9 mouse cellular contexts compared by ENCODE assay signal in genomic region chr9:114562919-114563751, GRCm38 (mm10). TPM values are rescaled to one million over a fixed set of nuclear protein-coding genes. Genes with fewer than 3 reads are reported as not detected.
DNase-seq lines count a peak whose midpoint lies in the region; ATAC-seq and TF ChIP-seq lines count a peak whose summit lies in the region.
"Had no signal": no experiment of that assay in that cellular context is flagged by ENCODE, and none has a peak within 500 bp of the region (broad histone marks: within the 10 kb centered on the region; RNA-seq: fewer than 3 reads in every experiment).

No protein-coding gene starts in this region.

- TF ChIP-seq POLR2A in olfactory bulb, adult 2 months (IDR thresholded peaks at IDR 0.05; ENCODE audit: insufficient read depth, low read depth, low read length): no peak

- H3K4me1 ChIP-seq in heart, embryonic 16.5 days (ENCODE audit: control insufficient read depth, insufficient read depth, low read length): peaks cover 13% of the 10 kb centered on the region; the same call in 1 of the 2 replicates
- H3K4me1 ChIP-seq in forebrain, embryonic 11.5 days (replicated peaks; ENCODE audit: control insufficient read depth, insufficient read depth, low read length): peaks cover 9% of the 10 kb centered on the region
- H3K4me1 ChIP-seq in limb, embryonic 13.5 days: peaks cover 46% of the 10 kb centered on the region
- H3K4me1 ChIP-seq in olfactory bulb, adult 2 months (ENCODE audit: control insufficient read depth, insufficient read depth, low read length): peaks cover 13% of the 10 kb centered on the region

- peak overlapping the region; percentile 63 for H3K4me3 ChIP-seq in heart, embryonic 16.5 days (ENCODE audit: low read length)
- peak overlapping the region; percentile 71 for H3K4me3 ChIP-seq in forebrain, embryonic 11.5 days (ENCODE audit: low read depth, low read length)
- peak overlapping the region; percentile 68 for H3K4me3 ChIP-seq in limb, embryonic 13.5 days
- peak overlapping the region; percentile 57 for H3K4me3 ChIP-seq in olfactory bulb, adult 2 months (ENCODE audit: insufficient read depth, low read depth, low read length)

- peak overlapping the region; percentile 94 for H3K4me2 ChIP-seq in heart, embryonic 16.5 days (ENCODE audit: low read depth, low read length)
- H3K4me2 ChIP-seq in forebrain, embryonic 11.5 days (ENCODE audit: low read depth, low read length, severe bottlenecking): peak overlapping the region; percentile 92
- peak overlapping the region; percentile 93 for H3K4me2 ChIP-seq in limb, embryonic 13.5 days (replicated peaks)

- no peaks in the 10 kb centered on the region; the same call in 1 of the 2 replicates for H3K9me3 ChIP-seq in heart, embryonic 16.5 days (replicated peaks; ENCODE audit: control insufficient read depth, low read length)
- no peaks in the 10 kb centered on the region for H3K9me3 ChIP-seq in forebrain, embryonic 11.5 days (ENCODE audit: control insufficient read depth, low read length)
- H3K9me3 ChIP-seq in limb, embryonic 13.5 days: no peaks in the 10 kb centered on the region

- peaks cover 71% of the 10 kb centered on the region for H3K27me3 ChIP-seq in heart, embryonic 16.5 days (ENCODE audit: control insufficient read depth, insufficient read depth, low read length)
- H3K27me3 ChIP-seq in forebrain, embryonic 11.5 days (ENCODE audit: control insufficient read depth, insufficient read depth, low read length): peaks cover 11% of the 10 kb centered on the region
- H3K27me3 ChIP-seq in limb, embryonic 13.5 days: peaks cover 36% of the 10 kb centered on the region

- H3K27ac ChIP-seq in heart, embryonic 16.5 days (ENCODE audit: low read length): no peak overlapping the region
- H3K27ac ChIP-seq in forebrain, embryonic 11.5 days (ENCODE audit: low read depth, low read length): peak overlapping the region; percentile 84
- peak overlapping the region; percentile 58; the same call in 1 of the 2 replicates for H3K27ac ChIP-seq in limb, embryonic 13.5 days
- no peak overlapping the region for H3K27ac ChIP-seq in olfactory bulb, adult 2 months (ENCODE audit: insufficient read depth, low read depth, low read length)
- H3K27ac ChIP-seq: macrophage had no signal

- peak overlapping the region; percentile 59; the same call in 1 of the 2 replicates for H3K9ac ChIP-seq in heart, embryonic 16.5 days (ENCODE audit: low read length)
- peak overlapping the region; percentile 86 for H3K9ac ChIP-seq in forebrain, embryonic 11.5 days (ENCODE audit: low read length)
- H3K9ac ChIP-seq in limb, embryonic 13.5 days: peak overlapping the region; percentile 73

- TF ChIP-seq CTCF in olfactory bulb, adult 2 months (IDR thresholded peaks at IDR 0.05; ENCODE audit: insufficient read depth, low read depth, low read length): no peak

- no peaks in the 10 kb centered on the region for H3K36me3 ChIP-seq in heart, embryonic 16.5 days (ENCODE audit: control insufficient read depth, insufficient read depth)
- no peaks in the 10 kb centered on the region for H3K36me3 ChIP-seq in forebrain, embryonic 11.5 days (ENCODE audit: control insufficient read depth, insufficient read depth, low read length)
- no peaks in the 10 kb centered on the region for H3K36me3 ChIP-seq in limb, embryonic 13.5 days

- no peak for ATAC-seq in heart, embryonic 16.5 days (replicated peaks; ENCODE audit: extremely low read depth, insufficient read depth, low FRiP score)
- peak; percentile 28 for ATAC-seq in forebrain, embryonic 11.5 days (replicated peaks; ENCODE audit: low FRiP score)
- ATAC-seq in limb, embryonic 13.5 days (ENCODE audit: low FRiP score, low read depth): no peak

- DNase-seq in heart, adult 9 months (ENCODE audit: low spot score in 2 of 2): no peak
- DNase-seq in MN1 (ENCODE audit: low spot score): peak; percentile 59
- peak; percentile 80 for DNase-seq in forebrain, embryonic 11.5 days (ENCODE audit: low spot score)
- DNase-seq in spleen, postnatal 36 days (ENCODE audit: low spot score in 2 of 2): no peak
- no peak for DNase-seq in adrenal gland, postnatal 14 days

- WGBS in heart, embryonic 16.5 days: under 1% methylated on average over 122 of the region's 122 CpGs
- WGBS in forebrain, embryonic 11.5 days: under 1% methylated on average over 106 of the region's 122 CpGs
- WGBS in limb, embryonic 13.5 days: under 1% methylated on average over 122 of the region's 122 CpGs
- 3% methylated on average over 122 of the region's 122 CpGs for WGBS in olfactory bulb, adult 2 months

RNA-seq across cellular contexts. Expression of gene Trim71, which starts 1.0 kb away (rescaled TPM):
- polyA plus RNA-seq in heart, embryonic 16.5 days (2015; fragmentation: Nextera tagmentation; extraction: Ambion mirVana): 0.03 and 0.05 TPM in 2 replicates
- 1.5 and 1.6 TPM in 2 replicates for polyA plus RNA-seq in forebrain, embryonic 11.5 days (2014; fragmentation: Nextera tagmentation; extraction: Ambion mirVana)
- polyA plus RNA-seq in limb, embryonic 13.5 days (2015; fragmentation: Nextera tagmentation; extraction: Ambion mirVana): 0.62 and 0.91 TPM in 2 replicates
- polyA plus RNA-seq in olfactory bulb, adult 2 months (2012; ENCODE audit: insufficient read depth, insufficient read length, low replicate concordance, missing spikeins): not detected in 2 replicates
- 0.04 TPM in 1 of 2 replicates, not detected in the other for total RNA-seq in adrenal gland, postnatal 14 days (2021)
- polyA plus RNA-seq: macrophage had no signal

RNA-seq across cellular contexts. Expression of gene C130032M10Rik, which starts 47.6 kb away (rescaled TPM):
- 0.87 and 1.3 TPM in 2 replicates for polyA plus RNA-seq in heart, embryonic 16.5 days (2015; fragmentation: Nextera tagmentation; extraction: Ambion mirVana)
- polyA plus RNA-seq in forebrain, embryonic 11.5 days (2014; fragmentation: Nextera tagmentation; extraction: Ambion mirVana): not detected in 2 replicates
- polyA plus RNA-seq in limb, embryonic 13.5 days (2015; fragmentation: Nextera tagmentation; extraction: Ambion mirVana): 0.37 and 0.42 TPM in 2 replicates
- polyA plus RNA-seq in olfactory bulb, adult 2 months (2012; ENCODE audit: insufficient read depth, insufficient read length, low replicate concordance, missing spikeins): not detected in 2 replicates
- total RNA-seq in adrenal gland, postnatal 14 days (2021): not detected in 2 replicates
- polyA plus RNA-seq: macrophage had no signal

RNA-seq across cellular contexts. Expression of gene Ccr4, which starts 58.4 kb away (rescaled TPM):
- polyA plus RNA-seq in heart, embryonic 16.5 days (2015; fragmentation: Nextera tagmentation; extraction: Ambion mirVana): 0.35 and 0.87 TPM in 2 replicates
- not detected in 2 replicates for polyA plus RNA-seq in forebrain, embryonic 11.5 days (2014; fragmentation: Nextera tagmentation; extraction: Ambion mirVana)
- polyA plus RNA-seq in limb, embryonic 13.5 days (2015; fragmentation: Nextera tagmentation; extraction: Ambion mirVana): not detected in 2 replicates
- polyA plus RNA-seq in olfactory bulb, adult 2 months (2012; ENCODE audit: insufficient read depth, insufficient read length, low replicate concordance, missing spikeins): not detected in 2 replicates
- not detected in 2 replicates for total RNA-seq in adrenal gland, postnatal 14 days (2021)
- polyA plus RNA-seq: macrophage had no signal

Comparison
In these comparisons a context has a peak if more than half of its experiments do, and no peak if none do; other contexts are left out.
1. H3K27ac ChIP-seq: peak in forebrain, embryonic 11.5 days (single experiment) and limb, embryonic 13.5 days (single experiment); none in heart, embryonic 16.5 days (single experiment) and olfactory bulb, adult 2 months (single experiment).
2. DNase-seq: peak in MN1 (single experiment) and forebrain, embryonic 11.5 days (single experiment); none in heart, adult 9 months (0 of 2), spleen, postnatal 36 days (0 of 2) and adrenal gland, postnatal 14 days (single experiment).
3. Peak in every context shown above with its lines, with median percentiles within 50 percentile points of each other: H3K4me2 ChIP-seq, H3K4me3 ChIP-seq and H3K9ac ChIP-seq.